Mouse (Mus musculus) cerebellum, adult (tissue): Measurements from ENCODE around the gene Zfp553.

ENCODE experiments used
- ATAC-seq: cut with Nextera tagmentation; 2 replicates; pipeline ENCODE4 v1.9.2; 2017; ENCODE audit warnings: mild to moderate bottlenecking, moderate library complexity, mixed read lengths; ENCODE audit not compliant: insufficient number of reproducible peaks, low FRiP score, low TSS enrichment

The Zfp553 gene

GRCm38 (mm10) chr7:127263526-127263925, 30.7 kb downstream of the Zfp553 start:
- no peak for ATAC-seq

GRCm38 (mm10) chr7:127270256-127270655, 37.4 kb downstream of the Zfp553 start:
- ATAC-seq, result no peak

- ATAC-seq, result no peak
Observed at GRCm38 (mm10) chr7:127270666-127271065, 37.8 kb downstream of the Zfp553 start.

GRCm38 (mm10) chr7:127271093-127271492, 38.2 kb downstream of the Zfp553 start:
- no peak for ATAC-seq

- no peak for ATAC-seq
Observed at GRCm38 (mm10) chr7:127272566-127272965, 39.7 kb downstream of the Zfp553 start.

- ATAC-seq, result peak; percentile 47; the same call in 1 of the 2 replicates
Observed at GRCm38 (mm10) chr7:127273118-127273923, 40.5 kb downstream of the Zfp553 start.

- ATAC-seq, result peak; percentile 90; the same call in 1 of the 2 replicates
Observed at GRCm38 (mm10) chr7:127273925-127274789, 41.3 kb downstream of the Zfp553 start, which contains the start of gene Sephs2. Sephs2 (minus strand) TSS chr7:127274055.

GRCm38 (mm10) chr7:127276519-127276961, 43.7 kb downstream of the Zfp553 start:
- no peak for ATAC-seq

- no peak for ATAC-seq
Observed at GRCm38 (mm10) chr7:127278311-127278710, 45.5 kb downstream of the Zfp553 start.

- ATAC-seq, result no peak
Observed at GRCm38 (mm10) chr7:127280092-127280491, 47.2 kb downstream of the Zfp553 start.

- ATAC-seq, result no peak
Observed at GRCm38 (mm10) chr7:127281114-127281513, 48.3 kb downstream of the Zfp553 start.

- no peak for ATAC-seq
Observed at GRCm38 (mm10) chr7:127282190-127282589, 49.3 kb downstream of the Zfp553 start.

GRCm38 (mm10) chr7:127285154-127285553, 52.3 kb downstream of the Zfp553 start:
- no peak for ATAC-seq
